Mouse (Mus musculus) gastrocnemius, postnatal 25 days (tissue): ENCODE data around the gene Abcf3. TPM values are rescaled to one million over a fixed set of nuclear protein-coding genes. Genes with fewer than 3 reads are reported as not detected.

Experiments
- DNase-seq: peaks from one replicate; pipeline ENCODE4 v3.0.0; 2022
- total RNA-seq, 2 experiments: library from RNA; stranded (reverse); gene quantifications; 1 replicate in 1 of 2; 2 replicates in 1 of 2; pipeline ENCODE4 v1.2.3; 2021

Gene Abcf3
- total RNA-seq, 2 experiments from 2014 or later: 58.0 to 61.4 TPM

GRCm38 (mm10) chr16:20540438-20540837 is 7.9 kb upstream of the Abcf3 start:
- DNase-seq: no peak

GRCm38 (mm10) chr16:20545696-20546095 is 2.7 kb upstream of the Abcf3 start:
- DNase-seq: no peak

GRCm38 (mm10) chr16:20547423-20547822 is 954 bp upstream of the Abcf3 start:
- DNase-seq: no peak

GRCm38 (mm10) chr16:20549161-20549560 is 784 bp downstream of the Abcf3 start:
- DNase-seq: no peak

GRCm38 (mm10) chr16:20551691-20552090 is 3.3 kb downstream of the Abcf3 start:
- no peak for DNase-seq

- no peak for DNase-seq
Measured at GRCm38 (mm10) chr16:20552594-20552993, 4.2 kb downstream of the Abcf3 start.

GRCm38 (mm10) chr16:20555000-20555399 is 6.6 kb downstream of the Abcf3 start:
- no peak for DNase-seq

- no peak for DNase-seq
Measured at GRCm38 (mm10) chr16:20557381-20557780, 9.0 kb downstream of the Abcf3 start.

- DNase-seq: no peak
Measured at GRCm38 (mm10) chr16:20565075-20565474, 16.7 kb downstream of the Abcf3 start.

GRCm38 (mm10) chr16:20589366-20589938 is 41.1 kb downstream of the Abcf3 start, which contains the start of gene Vwa5b2:
Gene Vwa5b2, plus strand, starts transcription at chr16:20589471.
- DNase-seq: no peak

GRCm38 (mm10) chr16:20589939-20590679 is 41.7 kb downstream of the Abcf3 start:
- no peak for DNase-seq

- DNase-seq: no peak
Measured at GRCm38 (mm10) chr16:20590680-20591038, 42.3 kb downstream of the Abcf3 start.

- no peak for DNase-seq
Measured at GRCm38 (mm10) chr16:20591076-20591705, 42.8 kb downstream of the Abcf3 start.

- no peak for DNase-seq
Measured at GRCm38 (mm10) chr16:20595060-20595673, 46.8 kb downstream of the Abcf3 start.

- no peak for DNase-seq
Measured at GRCm38 (mm10) chr16:20595737-20596136, 47.4 kb downstream of the Abcf3 start.

- DNase-seq: no peak
Measured at GRCm38 (mm10) chr16:20596687-20597441, 48.5 kb downstream of the Abcf3 start.

GRCm38 (mm10) chr16:20600511-20600910 is 52.1 kb downstream of the Abcf3 start:
- DNase-seq: no peak

GRCm38 (mm10) chr16:20604705-20605104 is 56.3 kb downstream of the Abcf3 start:
- DNase-seq: no peak

- DNase-seq: peak; percentile 64
Measured at GRCm38 (mm10) chr16:20610501-20611356, 62.4 kb downstream of the Abcf3 start.
